Mouse (Mus musculus): ENCODE measurements around the gene Pik3r1.

Pik3r1 gene

DNA sequence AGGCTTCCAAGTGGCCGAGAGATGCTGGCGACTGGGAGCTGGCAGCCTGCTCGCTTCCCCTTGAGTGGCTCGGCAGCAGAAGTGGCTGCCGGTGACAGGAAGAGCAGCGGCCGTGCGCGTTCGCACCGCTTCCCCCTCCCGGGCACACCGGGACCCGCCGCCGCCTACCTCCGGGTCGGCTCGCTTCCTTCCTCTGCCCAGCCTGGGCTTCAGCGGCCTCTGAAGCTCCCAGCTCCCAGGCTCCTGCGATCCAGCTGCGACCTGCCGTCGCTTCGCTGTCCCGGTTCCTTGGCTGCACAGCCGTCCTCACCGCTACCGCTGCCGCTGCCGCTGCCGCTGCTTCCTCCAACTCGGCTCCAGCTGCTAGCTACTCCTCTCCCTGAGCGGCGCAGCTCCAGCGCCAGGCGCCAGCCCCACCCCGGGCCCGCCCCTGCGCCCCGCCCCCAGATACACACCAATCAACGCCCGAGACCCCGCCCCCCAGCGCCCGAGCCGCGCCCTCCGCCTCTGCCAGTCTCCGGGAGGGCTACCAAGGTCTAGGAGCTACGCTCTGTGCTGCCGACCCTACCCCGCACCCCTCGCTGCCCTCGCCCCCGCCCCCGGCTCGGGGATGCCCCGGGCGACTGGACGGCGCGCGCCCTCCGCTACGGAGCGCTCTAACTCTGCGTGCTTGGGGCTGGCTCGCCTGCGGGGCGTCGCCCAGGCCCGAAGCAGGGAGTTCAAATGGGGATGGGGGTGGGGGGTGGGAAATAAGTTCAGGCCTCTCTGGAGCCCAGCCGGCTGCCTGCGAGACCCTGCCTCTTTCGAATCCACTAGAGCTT, at the start of gene Pik3r1:
Gene Pik3r1 (minus strand): TSS at position 409 of the 821 bp plus-strand sequence.
- in situ Hi-C loops (cut with MboI; ENCODE audit: unreplicated experiment in 2 of 2), result loop anchor here (5.0 to 25.0 kb wide), 6 partner anchors 51 to 1137 kb away; no protein-coding TSS in a partner anchor

DNA sequence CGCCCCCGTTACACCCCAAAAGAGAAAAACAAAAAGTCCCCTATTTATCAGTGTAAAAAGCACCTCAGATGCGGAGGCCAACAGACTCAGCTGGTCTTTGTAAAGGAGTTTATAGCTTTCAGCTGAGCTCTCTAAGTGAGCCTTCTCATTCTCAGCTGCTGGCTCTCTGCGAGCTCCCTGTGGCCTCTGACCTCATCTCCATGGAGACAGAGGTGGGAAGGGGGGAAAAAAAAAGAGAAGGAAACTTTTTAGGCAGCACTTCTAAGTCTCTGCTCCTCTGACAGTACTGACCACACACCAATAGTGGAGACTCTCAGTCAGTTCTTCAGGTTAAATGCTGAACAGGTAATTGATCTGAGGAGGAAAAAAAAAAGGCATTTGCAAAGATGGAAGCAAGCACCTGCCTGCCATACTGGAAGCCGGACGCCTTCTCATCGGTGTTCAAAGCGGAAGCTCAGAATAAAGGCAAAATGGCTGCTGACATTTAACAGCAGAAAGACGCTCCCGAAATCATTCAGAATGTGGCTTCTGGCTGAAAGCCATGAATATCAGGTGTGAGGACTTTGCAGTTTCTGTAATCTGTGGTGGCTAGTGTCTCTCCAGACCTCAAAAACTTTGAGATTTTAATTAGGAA, 45.4 kb upstream of the Pik3r1 start:
- in situ Hi-C loops (cut with MboI; ENCODE audit: unreplicated experiment in 2 of 2), result no loop called here

DNA sequence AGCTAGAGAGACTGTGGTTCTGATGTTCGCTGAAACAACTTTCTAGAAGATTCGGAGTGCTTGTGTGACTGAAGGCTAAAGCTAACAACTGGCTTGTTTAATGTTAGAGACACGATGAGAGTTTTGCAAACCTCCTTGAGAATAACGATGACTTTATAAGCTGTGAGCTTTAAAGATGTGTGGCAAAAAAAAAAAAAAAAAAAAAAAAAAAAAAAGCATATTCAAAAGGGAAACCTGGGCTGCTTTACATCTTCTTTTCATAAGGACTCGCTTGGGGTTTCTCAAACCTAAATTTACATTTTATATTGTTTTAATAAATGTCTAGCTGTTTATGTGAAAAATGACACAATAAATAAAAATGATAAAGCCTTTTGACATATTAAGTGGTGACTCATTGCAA, 44.3 kb upstream of the Pik3r1 start:
- in situ Hi-C loops (cut with MboI; ENCODE audit: unreplicated experiment in 2 of 2), result no loop called here

DNA sequence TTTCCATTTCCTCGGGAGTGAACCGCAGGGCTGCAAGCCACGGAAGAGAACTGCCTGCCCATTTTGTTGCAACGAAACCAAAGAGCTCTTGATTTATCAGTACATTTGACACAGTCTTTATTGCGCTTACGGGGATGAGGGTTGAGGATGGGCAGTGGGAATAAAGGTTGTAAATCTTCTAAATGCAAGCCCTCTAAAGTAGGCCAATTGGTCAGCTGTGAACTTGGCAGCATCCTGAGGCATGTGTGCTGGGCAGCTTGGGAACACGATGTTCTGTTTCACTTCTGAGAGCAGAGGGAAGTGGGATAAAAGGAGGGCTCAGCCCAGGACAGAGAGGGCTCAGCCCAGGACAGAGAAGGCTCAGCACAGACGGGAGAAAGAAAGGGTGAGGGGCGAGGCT, 43.9 kb upstream of the Pik3r1 start:
- in situ Hi-C loops (cut with MboI; ENCODE audit: unreplicated experiment in 2 of 2), result no loop called here

GRCm38 (mm10) chr13:101810667-101811066, 42.6 kb upstream of the Pik3r1 start:
- in situ Hi-C loops (cut with MboI; ENCODE audit: unreplicated experiment in 2 of 2), result no loop called here

- in situ Hi-C loops (cut with MboI; ENCODE audit: unreplicated experiment in 2 of 2), result no loop called here
These were observed 41.8 kb upstream of the Pik3r1 start for GRCm38 (mm10) chr13:101809796-101810195.

DNA sequence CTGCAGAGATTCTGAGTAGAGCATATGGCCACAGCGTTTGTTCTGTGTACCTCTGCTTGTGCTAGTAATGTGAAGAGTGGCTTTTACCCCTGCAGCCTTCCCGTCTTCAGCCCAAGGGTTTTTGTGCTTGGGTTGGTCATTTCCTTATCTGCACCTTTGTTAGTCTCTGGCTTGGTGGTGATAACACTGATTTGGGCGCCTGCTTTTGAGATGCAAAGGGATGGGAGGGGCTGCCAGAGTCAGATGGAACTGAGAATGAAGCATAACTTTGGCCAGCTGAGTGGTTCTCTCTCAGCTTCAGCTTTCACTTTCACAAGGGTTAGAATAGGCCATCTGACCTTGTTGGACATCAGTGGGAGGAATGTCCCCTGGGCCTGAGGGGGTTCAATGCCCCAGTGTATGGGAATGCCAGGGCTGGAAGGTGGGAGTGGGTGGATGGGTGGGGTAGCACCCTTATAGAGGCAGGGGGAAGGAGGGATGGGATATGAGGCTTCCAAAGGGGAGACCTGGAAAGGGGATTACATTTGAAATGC, 37.6 kb upstream of the Pik3r1 start:
- in situ Hi-C loops (cut with MboI; ENCODE audit: unreplicated experiment in 2 of 2), result no loop called here

DNA sequence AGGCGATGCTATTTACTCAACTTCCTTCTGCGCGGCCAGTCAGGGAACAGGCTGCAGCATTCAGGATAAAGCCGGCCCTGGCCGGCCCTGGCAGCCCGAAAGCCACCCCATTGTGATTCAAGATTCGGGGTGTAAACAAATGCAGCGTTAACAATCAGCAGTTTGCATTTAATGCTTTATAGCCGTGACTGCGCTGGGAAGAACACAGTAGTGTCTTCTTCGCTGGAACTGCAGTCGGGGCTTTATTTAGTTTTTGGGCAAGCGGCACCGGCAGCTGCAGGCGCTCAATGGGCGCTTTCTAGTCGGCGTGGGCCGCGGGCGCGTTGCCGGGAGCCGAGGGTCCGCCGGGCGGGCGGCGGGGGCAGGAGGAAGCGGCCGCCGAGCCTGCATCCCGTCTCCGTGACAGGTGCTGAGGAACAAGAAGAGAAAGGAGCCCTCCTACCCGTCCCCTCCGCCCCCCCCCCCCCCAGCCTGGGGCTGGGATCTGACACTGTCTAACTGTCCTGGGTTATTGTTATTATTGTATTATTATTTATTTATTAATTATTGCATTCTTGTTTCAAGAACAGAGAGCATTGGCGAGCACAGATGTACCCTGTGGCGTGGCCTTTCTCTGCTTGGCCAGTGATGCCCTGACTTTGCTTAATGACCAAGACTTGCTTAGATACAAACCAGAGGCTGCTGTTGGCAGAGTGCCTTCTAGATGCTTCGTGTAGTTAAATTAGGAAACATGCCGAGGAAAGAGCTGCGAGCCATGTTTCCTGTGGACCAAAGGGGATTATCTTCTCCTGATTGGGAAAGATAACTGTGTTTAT, 33.6 kb upstream of the Pik3r1 start:
- in situ Hi-C loops (cut with MboI; ENCODE audit: unreplicated experiment in 2 of 2), result no loop called here

DNA sequence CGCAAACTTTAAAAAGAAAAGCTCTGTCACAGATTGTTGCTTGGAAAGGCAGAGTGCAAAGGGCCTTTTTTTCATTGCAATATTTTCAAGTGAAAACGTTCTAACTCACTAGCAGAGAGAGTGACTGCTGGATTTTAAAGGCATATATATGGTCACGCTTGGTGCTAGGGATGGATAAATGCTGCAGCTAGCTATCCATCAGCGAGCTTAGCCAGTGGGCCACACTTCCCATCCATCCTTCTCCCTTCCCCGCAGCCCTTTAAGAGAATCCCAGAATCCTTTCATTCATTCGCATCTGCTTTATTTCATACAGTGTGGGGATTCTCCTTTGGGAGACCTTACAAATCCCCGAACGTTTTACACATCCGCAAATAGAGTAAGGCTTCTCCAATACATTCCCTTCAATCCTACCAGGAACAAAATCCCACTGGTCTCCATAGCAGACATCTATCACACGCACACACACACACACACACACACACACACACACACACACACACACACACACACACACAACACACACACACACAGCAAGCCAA, 32.9 kb upstream of the Pik3r1 start:
- in situ Hi-C loops (cut with MboI; ENCODE audit: unreplicated experiment in 2 of 2), result no loop called here

- in situ Hi-C loops (cut with MboI; ENCODE audit: unreplicated experiment in 2 of 2), result no loop called here
These were observed 32.1 kb upstream of the Pik3r1 start for GRCm38 (mm10) chr13:101800021-101800596.

DNA sequence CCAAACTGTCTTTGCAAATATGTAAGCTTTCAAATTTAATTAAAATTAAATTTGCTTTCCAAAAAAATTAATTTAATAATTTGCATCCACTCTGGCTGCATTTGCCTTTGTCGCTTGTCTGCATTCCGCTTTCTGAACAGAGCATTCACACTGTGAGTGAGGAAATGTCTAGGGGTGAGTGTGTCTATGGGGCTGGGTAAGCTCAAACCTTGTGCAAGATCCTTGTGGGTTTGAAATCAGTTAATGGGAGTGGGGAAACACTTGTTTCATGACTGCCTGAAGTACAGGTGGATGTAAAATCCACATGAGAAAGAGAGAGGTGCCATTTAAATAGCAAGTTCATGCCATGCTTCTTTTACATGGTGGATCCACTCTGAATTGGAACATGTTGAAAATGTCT, 31.3 kb upstream of the Pik3r1 start:
- in situ Hi-C loops (cut with MboI; ENCODE audit: unreplicated experiment in 2 of 2), result no loop called here

DNA sequence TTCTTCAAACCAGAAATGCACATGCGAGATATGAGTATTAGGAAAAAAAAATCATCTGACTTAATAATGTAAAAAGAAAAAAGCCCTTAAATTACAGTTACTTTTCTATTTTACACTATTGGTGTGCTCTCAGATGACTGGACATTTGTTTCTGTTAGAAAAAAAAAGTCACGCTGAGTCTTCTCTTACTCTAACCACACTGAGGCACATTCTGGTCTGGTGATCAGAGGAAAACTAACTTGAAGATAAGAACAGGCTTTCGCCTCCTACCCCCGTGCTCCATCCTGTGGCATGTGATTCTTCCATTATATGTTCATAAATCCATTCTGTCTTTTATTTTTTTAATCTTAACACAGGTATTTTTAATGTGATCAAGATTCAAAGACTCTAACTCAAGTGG, 30.5 kb upstream of the Pik3r1 start:
- in situ Hi-C loops (cut with MboI; ENCODE audit: unreplicated experiment in 2 of 2), result no loop called here

DNA sequence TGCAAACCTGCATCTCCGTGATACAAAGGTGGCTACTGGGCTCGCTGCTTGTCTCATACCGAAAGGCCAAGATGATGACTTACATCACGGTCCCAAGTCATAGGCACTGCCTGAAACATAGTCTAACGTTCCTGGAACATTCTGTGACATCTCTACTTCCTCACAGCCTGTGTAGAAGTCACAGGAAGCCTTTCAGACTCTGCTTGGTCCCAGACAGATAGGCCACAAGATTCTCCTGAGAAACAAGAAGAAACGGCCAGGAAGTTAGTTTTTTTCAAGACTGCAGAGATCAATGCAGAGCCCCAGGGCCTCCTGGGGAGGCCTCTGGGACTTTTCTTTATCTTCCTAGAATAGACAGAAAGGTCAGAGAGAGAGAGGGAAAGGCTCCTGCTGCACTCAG, 29.0 kb upstream of the Pik3r1 start:
- in situ Hi-C loops (cut with MboI; ENCODE audit: unreplicated experiment in 2 of 2), result no loop called here

DNA sequence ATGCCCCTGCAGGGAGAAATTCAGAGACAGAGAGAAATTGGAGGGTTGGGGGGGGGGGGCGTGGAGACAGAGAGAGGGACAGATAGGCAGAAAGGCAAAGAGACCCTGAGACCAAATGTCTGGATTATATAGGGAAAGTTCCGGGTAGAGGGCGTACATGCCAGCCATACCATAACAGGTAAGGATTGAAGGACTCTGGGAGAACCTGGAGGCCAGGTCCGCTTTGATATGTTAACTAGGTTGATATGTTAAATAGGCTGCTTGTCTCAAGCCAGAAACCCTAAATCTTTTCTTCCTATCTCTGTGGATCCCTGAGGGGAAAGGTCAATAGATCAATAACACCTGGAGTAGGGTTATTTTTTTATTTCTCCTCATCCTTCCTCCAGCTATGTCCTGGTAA, 17.7 kb upstream of the Pik3r1 start:
- in situ Hi-C loops (cut with MboI; ENCODE audit: unreplicated experiment in 2 of 2), result no loop called here

- in situ Hi-C loops (cut with MboI; ENCODE audit: unreplicated experiment in 2 of 2), result no loop called here
These were observed 16.8 kb upstream of the Pik3r1 start for GRCm38 (mm10) chr13:101784651-101785289.

GRCm38 (mm10) chr13:101779011-101779410, 11.0 kb upstream of the Pik3r1 start:
- in situ Hi-C loops (cut with MboI; ENCODE audit: unreplicated experiment in 2 of 2), result no loop called here

DNA sequence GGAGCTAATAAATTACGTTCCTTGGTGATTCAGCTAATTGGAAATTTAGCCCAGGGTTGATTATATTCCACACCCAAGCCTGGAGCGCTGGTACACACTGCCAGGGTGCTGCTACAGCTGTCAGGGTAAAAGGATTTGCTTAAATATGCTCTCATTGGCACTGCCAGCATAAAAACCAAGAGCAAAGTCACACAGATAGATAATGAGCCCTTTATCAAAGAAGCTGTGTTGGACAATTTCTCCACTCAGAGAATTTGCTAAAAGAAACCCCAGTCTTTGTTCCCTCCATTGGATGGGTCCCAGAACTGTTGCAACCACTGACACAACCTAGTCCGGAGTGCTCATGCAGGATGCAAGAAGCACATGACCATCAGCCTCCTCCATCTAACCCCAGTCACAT, 9.8 kb upstream of the Pik3r1 start:
- in situ Hi-C loops (cut with MboI; ENCODE audit: unreplicated experiment in 2 of 2), result no loop called here

- in situ Hi-C loops (cut with MboI; ENCODE audit: unreplicated experiment in 2 of 2), result loop anchor here in 1 of 2 experiments (25.0 kb wide), 1 partner anchor 566 kb away; no protein-coding TSS in a partner anchor
These were observed 3.1 kb upstream of the Pik3r1 start for GRCm38 (mm10) chr13:101771071-101771470.

DNA sequence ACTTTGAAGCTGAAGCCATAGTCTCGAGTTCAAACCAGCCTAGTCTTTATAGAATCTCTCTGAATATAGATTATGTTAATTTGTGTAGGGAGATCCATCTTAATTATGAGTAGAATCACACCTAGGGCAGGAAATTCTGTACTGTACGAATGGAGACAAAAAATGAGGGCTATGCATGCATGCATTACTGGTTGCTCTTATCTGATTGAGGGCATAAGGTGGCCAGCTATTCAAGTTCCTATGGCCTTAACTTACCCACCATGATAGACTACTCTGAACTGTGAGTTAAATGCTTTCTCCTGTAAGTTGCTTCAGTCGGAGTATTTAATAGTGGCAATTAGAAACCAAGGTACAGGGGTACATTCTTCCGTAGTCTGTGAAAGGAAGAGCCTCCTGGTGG, 1.9 kb upstream of the Pik3r1 start:
- in situ Hi-C loops (cut with MboI; ENCODE audit: unreplicated experiment in 2 of 2), result loop anchor here (5.0 to 25.0 kb wide), 6 partner anchors 53 to 1135 kb away; no protein-coding TSS in a partner anchor

GRCm38 (mm10) chr13:101768630-101768991, 594 bp upstream of the Pik3r1 start:
- in situ Hi-C loops (cut with MboI; ENCODE audit: unreplicated experiment in 2 of 2), result loop anchor here (5.0 to 25.0 kb wide), 6 partner anchors 51 to 1136 kb away; no protein-coding TSS in a partner anchor

All from v-Abl transformed pro-B cells (cell line).